Mouse (Mus musculus): ENCODE data around the gene Zfp385a.

DNA sequence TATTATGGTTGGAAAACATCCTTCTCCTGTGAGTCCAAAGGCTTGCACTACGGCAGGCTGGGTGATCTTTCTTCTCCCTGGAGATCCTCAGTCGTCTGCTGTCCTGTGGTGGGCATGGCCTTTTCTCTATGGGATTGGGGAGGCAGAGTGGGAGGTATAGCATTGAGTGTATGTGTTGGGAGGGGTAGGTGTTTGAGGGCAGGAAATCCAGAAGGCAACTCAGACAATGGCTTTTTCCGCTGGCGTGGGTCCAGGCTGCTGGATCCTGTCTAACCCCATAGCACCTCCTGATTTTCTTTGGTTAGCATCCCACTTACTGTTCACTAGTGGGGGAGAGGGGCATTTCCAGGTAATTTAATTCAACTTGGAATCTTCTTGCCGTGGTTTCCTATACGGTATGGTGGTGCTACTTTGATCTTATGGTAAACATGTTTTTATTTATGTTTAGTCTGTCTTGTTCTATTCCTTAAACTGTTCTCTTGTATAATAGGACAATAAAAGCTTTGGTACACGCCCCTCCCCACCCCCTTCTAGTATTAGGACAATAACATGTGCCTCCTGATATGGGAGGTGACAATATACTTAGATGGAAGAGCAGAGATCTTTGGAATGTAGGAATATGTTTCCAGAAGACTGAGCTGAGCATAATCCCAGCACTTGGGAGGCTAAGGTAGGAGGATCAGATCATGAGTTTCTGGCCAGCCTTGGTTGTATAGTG is 44.0 kb upstream of the Zfp385a start:
- TF ChIP-seq CTCF (IDR thresholded peaks at IDR 0.05; ENCODE audit: control insufficient read depth, insufficient read depth, insufficient read length) (no peak), USF1 (IDR thresholded peaks at IDR 0.05; ENCODE audit: low read depth) (no peak), MAX (IDR thresholded peaks at IDR 0.05) (no peak)

All from C2C12 (cell line).